Mouse (Mus musculus) left cerebral cortex, adult 2 months (tissue): ENCODE results near the gene Six1. TPM values are rescaled to one million over a fixed set of nuclear protein-coding genes. Genes with fewer than 3 reads are reported as not detected.

Source experiments
- DNase-seq, 2 experiments: peaks; one replicate each; pipeline ENCODE4 v3.0.0; 2021 to 2022; ENCODE audit warnings: low spot score in 2 of 2, mixed read lengths in 1 of 2; ENCODE audit errors: extremely low spot score in 1 of 2
- H3K27ac ChIP-seq: fragments of 200-600 bp; 2 replicates; pipeline ENCODE4 v1.8.1; 2022
- H3K4me3 ChIP-seq: fragments of 200-600 bp; 2 replicates; pipeline ENCODE4 v1.8.1; 2022
- CTCF ChIP-seq: fragments of 200-600 bp; IDR thresholded peaks from 2 replicates; pipeline ENCODE4 v1.8.1; 2022; ENCODE audit warnings: antibody characterized with exemption, mild to moderate bottlenecking, moderate library complexity
- intact Hi-C: fragments of 180-260 bp; cut with DNase I; formaldehyde crosslinking; loops from one replicate; pipeline ENCODE4 v1.15.1; 2025
- total RNA-seq, 2 experiments: library from RNA; stranded (reverse); gene quantifications; 2 replicates each; pipeline ENCODE4 v1.2.3; 2021

The Six1 gene
- total RNA-seq, 2 experiments from 2014 or later, result 0.14 TPM; not detected in 1

- no peak overlapping the region for H3K4me3 ChIP-seq
- intact Hi-C loops, result loop anchor here (5.0 kb wide), 2 partner anchors 65 to 195 kb away; partner anchors contain the start of gene Six4
- no peak for DNase-seq
- no peak for TF ChIP-seq CTCF
- no peak overlapping the region for H3K27ac ChIP-seq
Observed at GRCm38 (mm10) chr12:73047576-73047975, 6.1 kb downstream of the Six1 start.

- peak overlapping the region; percentile 29; the same call in 1 of the 2 replicates for H3K4me3 ChIP-seq
- intact Hi-C loops, result loop anchor here (5.0 kb wide), 2 partner anchors 66 to 194 kb away; partner anchors contain the start of gene Six4
- no peak overlapping the region for H3K27ac ChIP-seq
- TF ChIP-seq CTCF, result no peak; the same call in 1 of the 2 replicates
- no peak for DNase-seq
Observed at GRCm38 (mm10) chr12:73046607-73047180, 7.0 kb downstream of the Six1 start.

DNA sequence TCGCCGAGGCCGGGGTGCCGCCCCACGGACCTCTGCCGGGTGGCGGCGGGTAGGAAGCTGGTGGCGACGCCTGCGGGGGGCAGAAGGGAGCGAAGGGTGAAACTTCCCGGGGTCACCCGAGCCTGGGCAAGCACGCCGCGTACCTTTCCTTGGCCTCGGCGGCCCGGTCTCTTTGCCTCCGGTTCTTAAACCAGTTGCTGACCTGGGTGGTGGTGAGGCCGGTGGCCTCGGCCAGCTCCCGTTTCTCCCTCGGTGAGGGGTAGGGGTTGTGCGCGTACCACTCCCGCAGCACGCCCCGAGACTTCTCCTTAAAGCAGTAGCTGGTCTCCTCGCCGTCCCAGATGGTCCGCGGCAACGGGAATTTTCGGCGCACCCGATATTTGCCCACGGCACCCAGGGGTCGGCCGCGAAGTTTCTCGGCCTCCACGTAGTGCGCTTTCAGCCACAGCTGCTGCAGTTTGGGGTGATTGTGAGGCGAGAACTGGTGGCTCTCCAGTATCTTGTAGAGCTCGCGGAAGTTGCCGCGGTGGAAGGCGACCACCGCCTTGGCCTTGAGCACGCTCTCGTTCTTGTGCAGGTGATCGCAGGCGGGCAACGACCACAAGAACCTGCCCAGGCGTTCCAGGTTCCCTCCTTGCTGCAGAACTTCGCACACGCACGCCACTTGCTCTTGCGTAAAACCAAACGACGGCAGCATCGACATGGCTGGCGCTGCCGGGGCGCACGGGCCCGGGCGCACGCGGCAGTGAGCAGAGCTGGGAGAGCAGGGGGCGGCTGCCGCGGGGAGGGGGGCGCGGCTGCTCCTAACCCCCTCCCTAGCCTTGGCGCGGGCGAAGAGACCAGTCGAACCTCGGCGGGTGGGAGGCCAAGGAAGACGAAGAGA lies 7.7 kb downstream of the Six1 start:
- Histone ChIP-seq H3K4me3 (peak overlapping the region; percentile 29), H3K27ac (no peak overlapping the region)
- no peak for TF ChIP-seq CTCF
- DNase-seq, result no peak
- intact Hi-C loops, result loop anchor here (5.0 kb wide), 2 partner anchors 66 to 194 kb away; partner anchors contain the start of gene Six4

- intact Hi-C loops, result loop anchor here (5.0 kb wide), 2 partner anchors 67 to 193 kb away; partner anchors contain the start of gene Six4
- DNase-seq, result no peak
- peak overlapping the region; percentile 34 for H3K4me3 ChIP-seq
- no peak for TF ChIP-seq CTCF
- H3K27ac ChIP-seq, result no peak overlapping the region
Observed at GRCm38 (mm10) chr12:73045046-73045723, 8.5 kb downstream of the Six1 start.

- Histone ChIP-seq H3K27ac (no peak overlapping the region), H3K4me3 (peak overlapping the region; percentile 34)
- TF ChIP-seq CTCF, result no peak
- intact Hi-C loops, result loop anchor here (5.0 kb wide), 2 partner anchors 68 to 192 kb away; partner anchors contain the start of gene Six4
- DNase-seq, result no peak
Observed at GRCm38 (mm10) chr12:73044221-73045045, 9.3 kb downstream of the Six1 start.

GRCm38 (mm10) chr12:73043396-73044167 lies 10.1 kb downstream of the Six1 start:
- Histone ChIP-seq H3K4me3 (no peak overlapping the region), H3K27ac (no peak overlapping the region)
- intact Hi-C loops, result no loop called here
- no peak for TF ChIP-seq CTCF
- DNase-seq, result no peak

DNA sequence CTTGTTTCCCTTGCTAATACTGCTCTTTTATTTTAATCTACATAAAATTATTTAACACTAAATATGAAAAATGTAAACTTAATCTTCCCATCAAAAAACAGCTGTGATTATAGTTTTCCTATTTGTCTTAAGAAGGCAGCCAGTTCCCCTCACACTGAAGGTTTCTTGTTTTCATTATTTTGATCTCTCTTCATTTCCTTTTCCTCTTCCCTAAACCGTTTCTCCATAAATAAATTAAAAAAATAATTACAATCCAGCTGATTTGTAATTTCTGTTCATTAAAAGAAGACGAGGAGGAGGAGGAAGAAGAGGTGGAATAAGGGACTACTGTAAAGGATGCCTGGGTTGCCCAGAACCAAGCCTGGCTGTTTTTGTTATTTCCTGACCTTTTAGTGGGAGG lies 10.8 kb downstream of the Six1 start:
- no peak overlapping the region for H3K4me3 ChIP-seq
- intact Hi-C loops, result no loop called here
- no peak for TF ChIP-seq CTCF
- no peak for DNase-seq
- H3K27ac ChIP-seq, result no peak overlapping the region

DNA sequence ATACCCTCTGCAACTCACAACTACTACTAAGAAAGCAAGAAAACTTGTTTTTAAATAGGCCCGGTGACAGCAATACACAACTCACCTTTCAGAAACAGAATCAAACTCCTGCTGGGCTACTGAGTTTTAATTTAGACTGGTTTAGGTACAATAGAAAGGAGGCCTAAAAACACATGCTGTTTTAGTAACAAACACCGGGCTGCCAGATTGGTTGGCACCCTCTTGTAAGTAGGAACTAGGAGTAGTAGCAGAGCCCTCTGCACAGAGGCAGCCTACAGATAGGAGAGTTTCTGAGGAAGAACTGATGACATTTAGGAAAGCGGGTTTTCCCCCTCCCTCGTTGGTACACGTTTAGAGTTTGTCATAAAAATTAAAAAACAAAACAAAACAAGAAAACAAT lies 11.3 kb downstream of the Six1 start:
- TF ChIP-seq CTCF, result no peak
- no peak overlapping the region for H3K27ac ChIP-seq
- intact Hi-C loops, result no loop called here
- H3K4me3 ChIP-seq, result no peak overlapping the region
- no peak for DNase-seq

- H3K4me3 ChIP-seq, result no peak overlapping the region
- no peak for TF ChIP-seq CTCF
- no peak overlapping the region for H3K27ac ChIP-seq
- DNase-seq, result no peak
- intact Hi-C loops, result loop anchor here (2.0 kb wide), 1 partner anchor 98 kb away; no protein-coding TSS in a partner anchor
Observed at GRCm38 (mm10) chr12:73041256-73041630, 12.4 kb downstream of the Six1 start.

GRCm38 (mm10) chr12:73040563-73041255 lies 13.0 kb downstream of the Six1 start:
- intact Hi-C loops, result loop anchor here (2.0 kb wide), 1 partner anchor 98 kb away; no protein-coding TSS in a partner anchor
- no peak overlapping the region for H3K4me3 ChIP-seq
- DNase-seq, result no peak
- no peak overlapping the region for H3K27ac ChIP-seq
- no peak for TF ChIP-seq CTCF
